Mouse (Mus musculus) T-helper 17 cell (primary cell): ENCODE measurements at regions not wholly inside any gene's neighbourhood (a gene's known extent, or its start where the extent isn't known, plus 50 kb on each side); places are given as distances from the start of the nearest gene placed in this dataset.

Experiments used
- in situ Hi-C, 2 experiments: fragments of 300-600 bp; cut with MboI, MseI; formaldehyde crosslinking; loops; 1 replicate in 1 of 2; 2 replicates in 1 of 2; pipeline ENCODE4 v1.15.1; 2025; ENCODE audit warnings: high pct_unique_total_duplicates in 2 of 2

DNA sequence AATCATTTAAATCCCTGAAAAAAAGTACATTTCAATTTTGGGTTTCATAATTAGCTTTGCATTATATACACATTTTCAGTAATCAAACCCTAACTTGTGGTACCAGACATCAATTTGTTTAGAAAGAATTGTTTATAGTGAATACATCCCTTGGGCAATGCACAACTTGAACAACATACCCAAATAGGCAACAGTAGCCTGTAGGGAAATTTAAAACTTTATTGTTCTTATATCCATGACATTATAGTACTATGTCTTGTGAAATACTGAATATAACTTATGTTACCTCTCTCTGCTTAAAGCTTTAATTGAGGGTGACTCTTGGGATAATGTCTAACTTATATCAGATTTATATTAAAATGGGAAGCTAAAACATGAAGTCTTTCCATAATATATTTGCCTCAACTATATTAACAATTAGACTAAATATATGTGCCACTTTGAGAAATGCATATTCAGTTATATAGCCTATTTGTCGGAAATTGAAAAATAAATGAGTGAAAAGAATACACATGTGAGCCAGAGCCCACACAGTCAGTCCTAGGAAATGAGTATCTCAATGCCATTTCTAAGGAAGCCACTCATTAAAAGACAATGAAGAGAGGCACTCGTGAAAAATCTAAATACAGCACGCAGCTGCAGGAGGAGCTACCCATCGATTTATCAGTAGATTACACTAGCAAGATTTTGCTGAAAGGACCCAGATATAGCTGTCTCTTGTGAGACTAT lies 458.1 kb upstream of the Slitrk6 start:
- in situ Hi-C loops, result no loop called here

- in situ Hi-C loops, result no loop called here
Observed at GRCm38 (mm10) chr14:111226926-111227325, 448.0 kb upstream of the Slitrk5 start.

- in situ Hi-C loops, result no loop called here
Observed at GRCm38 (mm10) chr14:111239121-111239520, 435.8 kb upstream of the Slitrk5 start.

DNA sequence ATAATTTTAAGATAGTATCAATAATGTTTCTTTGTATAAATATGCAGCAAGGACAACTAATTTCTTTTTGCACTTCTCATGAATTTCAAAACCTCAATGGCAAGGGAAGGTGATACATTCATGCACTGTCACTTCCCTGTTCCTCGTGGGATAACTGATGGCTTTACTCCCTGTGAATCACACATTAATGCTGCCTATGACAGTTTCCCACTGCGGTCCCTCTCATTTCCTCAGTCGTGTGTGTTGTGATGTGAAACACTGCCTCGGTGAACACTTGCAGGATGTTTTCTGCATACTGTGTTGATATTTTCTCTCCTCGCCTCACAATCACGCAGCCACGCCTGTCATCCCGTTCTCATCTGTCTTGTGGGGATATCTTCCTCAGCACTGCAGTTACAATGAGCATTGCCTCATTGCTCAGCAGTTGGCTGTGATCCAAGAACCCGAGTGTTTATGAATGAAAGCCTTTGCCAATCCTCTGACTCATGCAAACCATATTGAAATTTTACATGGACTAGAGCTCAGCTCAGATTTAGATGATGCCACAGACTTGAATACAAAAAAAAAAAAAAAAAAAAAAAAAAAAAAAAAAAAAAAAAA lies 425.4 kb upstream of the Slitrk5 start:
- in situ Hi-C loops, result no loop called here

DNA sequence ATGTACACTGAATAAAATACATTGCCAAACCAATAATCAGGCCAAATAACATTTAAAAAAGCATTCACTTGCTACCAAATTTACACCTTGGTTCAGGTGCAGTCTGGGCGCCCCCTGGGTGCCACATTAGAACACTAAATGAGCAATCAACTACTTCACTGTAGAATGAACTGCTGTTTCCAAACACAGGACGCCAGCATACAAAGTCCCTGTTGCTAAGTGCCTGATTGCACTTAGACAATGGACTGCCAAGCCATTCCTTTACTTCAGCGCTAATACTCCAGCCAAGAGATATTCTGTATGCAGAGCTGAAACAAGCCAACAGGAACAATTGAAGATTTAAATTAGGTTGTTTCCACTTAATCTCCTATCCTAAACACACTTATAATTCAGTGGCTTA lies 421.7 kb upstream of the Slitrk5 start:
- in situ Hi-C loops, result no loop called here

- in situ Hi-C loops, result no loop called here
Observed at GRCm38 (mm10) chr14:111261696-111262095, 413.2 kb upstream of the Slitrk5 start.

DNA sequence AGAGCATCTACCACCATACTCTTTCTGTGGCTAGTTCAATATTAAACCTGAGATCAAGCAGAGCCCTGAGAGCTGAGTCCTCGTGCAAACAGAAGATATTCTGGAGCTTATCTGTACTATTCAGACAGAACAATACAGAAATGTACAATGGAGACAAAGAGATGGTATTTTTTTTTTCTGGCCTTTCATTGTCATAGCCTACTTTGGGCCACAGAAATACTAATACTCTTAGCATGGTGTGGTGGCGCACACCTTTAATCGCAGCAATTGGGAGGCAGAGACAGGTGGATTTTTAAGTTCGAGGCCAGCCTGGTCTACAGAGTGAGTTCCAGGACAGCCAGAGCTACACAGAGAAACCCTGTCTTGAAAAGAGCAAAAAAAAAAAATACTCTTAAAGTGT lies 404.7 kb upstream of the Slitrk5 start:
- in situ Hi-C loops, result no loop called here

GRCm38 (mm10) chr14:111281354-111281753 lies 393.5 kb upstream of the Slitrk5 start:
- in situ Hi-C loops, result no loop called here

GRCm38 (mm10) chr14:111283681-111284461 lies 391.0 kb upstream of the Slitrk5 start:
- in situ Hi-C loops, result no loop called here

DNA sequence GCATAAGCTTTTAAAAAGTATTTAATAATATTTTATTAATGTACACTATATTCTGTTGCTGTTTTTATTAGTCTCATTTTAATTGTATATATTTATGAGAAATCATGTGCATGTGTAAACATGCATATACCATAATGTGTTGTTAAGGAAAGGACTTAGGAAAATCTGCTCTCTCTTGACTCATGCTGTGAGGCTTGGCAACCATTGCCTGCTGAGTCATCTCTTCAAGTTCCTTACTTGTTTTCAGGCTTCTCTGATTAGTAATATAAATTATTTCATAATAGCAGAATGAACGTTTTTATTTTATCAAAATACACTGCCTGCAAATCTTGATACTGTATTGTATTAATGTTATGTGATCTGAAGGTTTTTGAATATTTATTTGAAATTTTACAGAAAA lies 388.9 kb upstream of the Slitrk5 start:
- in situ Hi-C loops, result no loop called here

DNA sequence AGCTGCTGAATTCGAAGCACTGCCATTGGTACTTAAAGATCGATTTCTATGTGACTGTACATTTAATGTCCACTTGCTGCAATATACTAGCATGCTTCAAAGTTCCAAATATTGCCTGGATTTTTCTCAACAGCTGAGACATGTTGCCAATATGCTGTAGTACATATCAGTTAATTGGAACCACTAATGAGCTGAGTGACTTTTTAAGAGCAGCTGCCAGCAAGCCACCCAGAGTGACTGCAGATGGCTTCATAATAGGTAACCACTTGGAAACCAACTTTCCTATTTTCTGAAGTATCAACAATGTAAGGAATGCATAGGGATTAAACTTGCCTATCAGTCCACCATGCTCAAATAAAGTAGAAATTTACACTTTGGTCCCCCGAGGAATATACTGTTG lies 379.4 kb upstream of the Slitrk5 start:
- in situ Hi-C loops, result no loop called here

GRCm38 (mm10) chr14:111297796-111298195 lies 377.1 kb upstream of the Slitrk5 start:
- in situ Hi-C loops, result no loop called here

DNA sequence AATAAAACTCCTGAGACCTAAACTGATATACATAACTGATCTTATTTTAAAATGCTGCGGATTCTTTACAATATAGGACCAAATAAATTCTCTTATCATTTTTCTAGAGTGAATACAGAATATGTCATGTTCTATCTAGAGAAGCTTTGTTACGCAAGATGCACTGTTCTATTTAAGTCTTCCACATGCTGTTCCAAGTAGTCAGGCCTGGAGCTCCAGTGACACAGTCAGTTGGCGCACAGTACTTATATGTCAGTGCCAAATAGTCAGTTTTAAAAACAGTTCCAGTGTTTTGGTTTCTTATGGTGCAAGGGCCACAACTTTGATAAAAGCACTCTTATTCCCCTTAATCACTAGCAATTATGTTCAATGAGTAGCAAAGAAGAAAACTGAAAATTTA lies 344.3 kb upstream of the Slitrk5 start:
- in situ Hi-C loops, result no loop called here

DNA sequence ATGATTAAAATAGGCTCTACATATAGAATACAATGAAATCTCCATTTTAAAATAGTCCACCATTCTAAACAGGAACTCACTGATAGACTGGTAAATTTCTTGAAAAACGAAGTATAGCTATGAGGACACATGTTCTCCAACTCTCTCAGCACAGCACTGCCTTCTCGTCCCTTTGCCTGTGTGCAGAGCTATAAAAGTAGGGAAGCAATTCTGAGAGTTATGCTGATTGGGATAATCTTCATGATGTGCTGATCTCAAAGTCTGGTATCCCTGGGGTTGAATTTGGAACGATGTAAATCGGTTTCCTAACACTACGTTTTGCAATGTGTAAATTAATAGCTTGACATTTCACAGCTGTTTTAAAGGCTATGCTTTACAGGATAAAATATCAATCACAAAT lies 321.4 kb upstream of the Slitrk5 start:
- in situ Hi-C loops, result loop anchor here in 1 of 2 experiments (10.0 kb wide), 1 partner anchor 641 kb away; no protein-coding TSS in a partner anchor

DNA sequence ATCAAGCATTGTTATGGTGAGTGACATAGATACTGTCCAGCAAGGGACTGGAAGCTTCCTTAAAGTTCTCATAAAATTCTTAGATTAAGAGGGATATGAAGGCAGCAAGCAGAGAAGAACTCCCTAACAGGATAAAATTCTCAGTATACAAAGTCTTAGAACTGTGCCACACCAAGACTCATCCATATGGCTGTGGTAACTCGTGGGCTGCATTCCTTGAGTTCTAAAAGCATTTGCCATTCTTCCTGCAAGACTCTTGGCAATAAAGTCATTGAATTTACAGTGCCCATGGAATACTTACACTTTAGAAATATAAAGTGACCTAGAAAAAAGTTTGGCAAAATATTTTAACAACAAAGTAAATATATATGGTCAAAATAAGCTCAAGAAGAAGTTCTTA lies 278.1 kb upstream of the Slitrk5 start:
- in situ Hi-C loops, result no loop called here

GRCm38 (mm10) chr14:111400809-111401208 lies 274.1 kb upstream of the Slitrk5 start:
- in situ Hi-C loops, result no loop called here

GRCm38 (mm10) chr14:111402538-111402937 lies 272.4 kb upstream of the Slitrk5 start:
- in situ Hi-C loops, result no loop called here

GRCm38 (mm10) chr14:111403555-111403954 lies 271.3 kb upstream of the Slitrk5 start:
- in situ Hi-C loops, result no loop called here

DNA sequence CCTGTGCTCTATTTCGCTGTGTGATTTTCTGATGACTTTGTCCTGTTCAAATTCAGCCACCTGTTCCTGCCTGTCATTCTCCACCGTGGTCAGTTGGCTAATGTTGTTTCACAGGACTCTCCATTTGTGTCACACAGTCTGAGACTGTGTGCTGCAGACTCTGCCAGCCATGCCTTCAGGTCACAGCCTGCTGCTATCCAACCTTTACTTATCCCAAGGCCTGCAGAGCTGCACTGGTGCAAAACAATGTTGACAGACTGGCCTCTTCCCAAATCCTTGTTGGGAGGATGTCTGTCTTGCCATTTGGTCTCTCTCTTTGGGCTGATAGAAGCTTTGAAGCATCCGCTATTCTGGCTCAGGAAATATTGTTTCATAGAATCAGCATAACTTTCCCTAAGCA lies 261.4 kb upstream of the Slitrk5 start:
- in situ Hi-C loops, result no loop called here

DNA sequence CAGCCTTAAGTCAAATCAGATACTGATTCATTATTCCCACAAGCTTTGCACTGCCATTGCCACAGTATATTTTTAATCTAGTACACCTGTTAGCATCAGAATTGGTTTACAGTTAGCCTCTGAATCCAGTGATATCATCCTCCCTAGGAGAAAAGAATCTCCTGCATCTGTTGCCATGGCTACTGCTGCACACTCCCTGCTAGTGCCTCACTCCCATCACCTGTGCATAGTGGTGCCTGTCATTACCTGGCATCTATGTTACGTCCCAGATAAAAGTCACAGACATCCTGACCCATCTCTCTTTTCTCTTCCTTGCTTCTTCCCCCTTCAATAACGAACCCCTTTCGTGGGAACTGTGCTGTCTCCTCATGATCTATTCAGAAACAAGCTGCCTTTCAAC lies 256.4 kb upstream of the Slitrk5 start:
- in situ Hi-C loops, result no loop called here

DNA sequence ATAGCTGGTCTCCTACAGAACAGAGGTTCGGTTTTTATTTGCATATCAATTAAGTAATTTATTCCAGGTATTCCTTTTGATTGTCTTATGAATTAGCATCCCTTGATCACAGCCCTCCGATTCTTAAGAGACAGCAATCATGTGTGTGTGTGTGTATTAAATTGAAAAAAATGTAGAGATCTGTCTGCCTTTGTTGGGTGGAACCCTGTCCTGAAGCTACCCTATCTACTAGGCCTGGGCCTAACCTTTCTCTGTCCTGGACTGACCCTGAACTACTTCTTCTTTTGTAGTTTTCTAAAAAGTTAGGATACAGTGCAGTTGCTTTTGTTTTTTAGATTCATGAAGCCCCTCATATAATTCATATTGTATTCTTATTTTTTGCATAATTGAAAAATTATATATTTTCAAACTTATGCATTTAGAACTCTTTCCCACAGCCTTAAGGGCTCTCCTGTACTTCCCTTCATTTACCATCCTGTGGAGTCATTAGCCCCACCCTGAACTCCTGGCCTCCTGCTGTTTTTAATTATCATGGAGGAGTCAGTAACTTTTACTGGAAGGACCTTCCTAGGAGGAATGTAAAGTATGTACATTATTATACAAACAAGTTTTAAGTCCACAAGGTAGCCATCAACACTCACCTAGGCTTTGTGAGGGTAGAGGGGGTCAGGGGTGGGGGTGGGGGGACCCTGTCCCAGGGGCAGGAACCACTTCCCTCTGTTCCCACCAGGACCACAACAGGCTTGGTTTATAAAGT lies 245.6 kb upstream of the Slitrk5 start:
- in situ Hi-C loops, result no loop called here
